Mouse (Mus musculus): ENCODE results near the gene Efhd2. TPM values are rescaled to one million over a fixed set of nuclear protein-coding genes. Genes with fewer than 3 reads are reported as not detected.

Efhd2 gene
- total and polyA plus RNA-seq, 2 experiments from 2014 or later = 38.8 to 49.0 TPM

GRCm38 (mm10) chr4:141809850-141810464 is 64.8 kb downstream of the Efhd2 start:
- TF ChIP-seq CTCF (IDR thresholded peaks at IDR 0.05) = peak; percentile 78
- WGBS = 81% methylated on average over 8 of the region's 8 CpGs
- ATAC-seq (ENCODE audit: low FRiP score) = peak; percentile 55; the same call in 1 of the 2 replicates

More at GRCm38 (mm10) chr4:141809850-141810464, 64.8 kb downstream of the Efhd2 start:
- Histone ChIP-seq H3K36me3 (ENCODE audit: insufficient read depth, low read length) (peaks cover 87% of the 10 kb centered on the region), H3K4me3 (ENCODE audit: low read depth, low read length) (no peak overlapping the region), H3K4me1 (ENCODE audit: insufficient read depth, low read length) (no peaks in the 10 kb centered on the region), H3K9me3 (ENCODE audit: low read length) (no peaks in the 10 kb centered on the region), H3K4me2 (ENCODE audit: low read depth, low read length, poor library complexity, severe bottlenecking) (no peak overlapping the region), H3K27me3 (ENCODE audit: insufficient read depth, low read length) (no peaks in the 10 kb centered on the region), H3K9ac (replicated peaks; ENCODE audit: low read length, poor library complexity, severe bottlenecking) (no peak overlapping the region), H3K27ac (ENCODE audit: low read depth, low read length) (no peak overlapping the region)
- DNase-seq (ENCODE audit: low spot score) = peak; percentile 79

Other genes starting within 250 kb of the Efhd2 start
- gene Plekhm2, start 210.0 kb downstream of the Efhd2 start, total RNA-seq (2014; rRNA removed) = 40.0 and 41.7 TPM in 2 replicates
- gene Plekhm2, start 210.0 kb downstream of the Efhd2 start, polyA plus RNA-seq (2015; fragmentation: Nextera tagmentation; extraction: Ambion mirVana) = 6.7 and 6.9 TPM in 2 replicates
- 2.7 and 12.7 TPM in 2 replicates for gene Rsc1a1, start 189.3 kb downstream of the Efhd2 start, total RNA-seq (2014; rRNA removed)
- gene Rsc1a1, start 189.3 kb downstream of the Efhd2 start, polyA plus RNA-seq (2015; fragmentation: Nextera tagmentation; extraction: Ambion mirVana) = not detected in 2 replicates
- 21.7 and 25.7 TPM in 2 replicates for gene Ddi2, start 151.5 kb downstream of the Efhd2 start, total RNA-seq (2014; rRNA removed)
- gene Ddi2, start 151.5 kb downstream of the Efhd2 start, polyA plus RNA-seq (2015; fragmentation: Nextera tagmentation; extraction: Ambion mirVana) = 8.9 and 9.2 TPM in 2 replicates
- not detected in 2 replicates for gene Agmat, start 128.2 kb downstream of the Efhd2 start, total RNA-seq (2014; rRNA removed)
- gene Agmat, start 128.2 kb downstream of the Efhd2 start, polyA plus RNA-seq (2015; fragmentation: Nextera tagmentation; extraction: Ambion mirVana) = not detected in 2 replicates
- gene Dnajc16, start 84.0 kb downstream of the Efhd2 start, total RNA-seq (2014; rRNA removed) = 18.2 and 20.5 TPM in 2 replicates
- gene Dnajc16, start 84.0 kb downstream of the Efhd2 start, polyA plus RNA-seq (2015; fragmentation: Nextera tagmentation; extraction: Ambion mirVana) = 7.0 and 7.2 TPM in 2 replicates
- gene Casp9, start 81.3 kb downstream of the Efhd2 start, total RNA-seq (2014; rRNA removed) = 26.9 and 27.0 TPM in 2 replicates
- gene Casp9, start 81.3 kb downstream of the Efhd2 start, polyA plus RNA-seq (2015; fragmentation: Nextera tagmentation; extraction: Ambion mirVana) = 17.6 and 19.7 TPM in 2 replicates
- gene Cela2a, start 48.8 kb downstream of the Efhd2 start, total RNA-seq (2014; rRNA removed) = not detected in 2 replicates
- gene Cela2a, start 48.8 kb downstream of the Efhd2 start, polyA plus RNA-seq (2015; fragmentation: Nextera tagmentation; extraction: Ambion mirVana) = not detected in 2 replicates
- not detected in 2 replicates for gene Ctrc, start 28.6 kb downstream of the Efhd2 start, total RNA-seq (2014; rRNA removed)
- gene Ctrc, start 28.6 kb downstream of the Efhd2 start, polyA plus RNA-seq (2015; fragmentation: Nextera tagmentation; extraction: Ambion mirVana) = not detected in 2 replicates
- 3.6 and 5.6 TPM in 2 replicates for gene Fhad1, start 140.2 kb upstream of the Efhd2 start, total RNA-seq (2014; rRNA removed)
- gene Fhad1, start 140.2 kb upstream of the Efhd2 start, polyA plus RNA-seq (2015; fragmentation: Nextera tagmentation; extraction: Ambion mirVana) = 6.6 and 7.2 TPM in 2 replicates
- gene Tmem51, start 209.4 kb upstream of the Efhd2 start, total RNA-seq (2014; rRNA removed) = 5.9 and 7.1 TPM in 2 replicates
- gene Tmem51, start 209.4 kb upstream of the Efhd2 start, polyA plus RNA-seq (2015; fragmentation: Nextera tagmentation; extraction: Ambion mirVana) = 7.9 and 9.4 TPM in 2 replicates

Data from midbrain, postnatal 0 days (tissue).